Mouse (Mus musculus) heart, postnatal 0 days (tissue): ENCODE measurements at regions not wholly inside any gene's neighbourhood (a gene's known extent, or its start where the extent isn't known, plus 50 kb on each side); places are given as distances from the start of the nearest gene placed in this dataset.

Experiments
- CTCF ChIP-seq: IDR thresholded peaks from 2 replicates; pipeline ENCODE4 v1.5.1; 2016; ENCODE audit warnings: antibody characterized with exemption, control low read depth, low read depth
- EP300 ChIP-seq: IDR thresholded peaks from 2 replicates; pipeline ENCODE4 v1.6.1; 2016; ENCODE audit warnings: antibody characterized with exemption, low read depth

DNA sequence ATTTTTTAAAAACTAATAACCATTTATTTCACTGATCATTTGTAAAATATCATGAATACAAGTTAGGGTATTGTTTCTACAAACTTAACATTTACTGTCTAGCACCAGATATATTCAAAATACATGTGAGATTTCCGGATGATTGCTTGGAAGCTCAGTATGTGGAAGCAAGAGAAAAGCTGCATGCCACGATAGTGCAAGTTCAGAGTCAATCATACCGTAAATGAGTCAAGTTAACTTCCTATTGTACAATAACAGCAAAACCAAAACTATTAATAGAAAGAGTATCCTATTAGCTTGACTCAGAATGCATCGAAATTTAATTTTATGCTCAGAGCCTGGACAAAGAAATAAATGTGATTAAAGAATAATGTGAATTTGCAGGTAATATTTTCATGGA, 1284.6 kb upstream of the Cited2 start:
- no peak for TF ChIP-seq CTCF
- no peak for TF ChIP-seq EP300
